Mouse (Mus musculus) embryonic fibroblast, embryonic 13.5 days (primary cell): ENCODE measurements at regions not wholly inside any gene's neighbourhood (a gene's known extent, or its start where the extent isn't known, plus 50 kb on each side); places are given as distances from the start of the nearest gene placed in this dataset.

Experiments used
- CTCF ChIP-seq: IDR thresholded peaks from 2 replicates; pipeline ENCODE4 v1.5.1; 2011; ENCODE audit warnings: mild to moderate bottlenecking, control low read depth, low read length, moderate library complexity, borderline replicate concordance; ENCODE audit not compliant: insufficient read depth
- POLR2A ChIP-seq: IDR thresholded peaks from 2 replicates; pipeline ENCODE4 v1.6.1; 2011; ENCODE audit warnings: low read depth, mild to moderate bottlenecking, control low read depth, low read length, moderate library complexity

DNA sequence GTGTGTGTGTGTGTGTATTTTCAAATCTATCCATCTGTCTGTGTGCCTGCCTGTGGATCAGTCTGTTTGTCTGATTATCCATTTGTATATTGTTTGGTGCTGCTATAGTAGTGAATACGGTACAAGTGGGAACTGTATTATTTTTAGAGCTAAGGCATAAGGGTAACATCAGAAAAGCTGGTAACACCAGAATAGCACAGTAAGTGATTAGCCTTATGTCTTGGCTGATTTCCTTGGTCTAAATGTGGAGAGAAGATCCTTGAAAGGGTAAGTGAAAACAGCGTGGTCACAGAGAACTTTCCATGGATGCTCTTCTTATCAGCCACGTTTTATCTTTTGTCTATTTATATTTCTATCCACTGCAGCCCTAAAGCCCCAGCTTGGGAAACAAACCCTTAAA, 105.6 kb upstream of the Slc8a1 start:
- TF ChIP-seq CTCF, result no peak
- TF ChIP-seq POLR2A, result no peak
